Mouse (Mus musculus): ENCODE data around the gene Klrb1c. TPM values are rescaled to one million over a fixed set of nuclear protein-coding genes. Genes with fewer than 3 reads are reported as not detected.
A peak's percentile ranks its signal among the peaks of the same experiment; 100 is the strongest.
"Not testable (repeated sequence)": the region's sequence is repeated elsewhere in the genome, so short reads cannot be mapped to it uniquely, and the experiment has no call there.

The Klrb1c gene
- polyA plus RNA-seq, 1 experiment from 2014 or later = not detected

GRCm38 (mm10) chr6:128762892-128763670 is 25.9 kb downstream of the Klrb1c start:
- Histone ChIP-seq H3K4me1 (replicated peaks) (peaks cover 14% of the 10 kb centered on the region), H3K4me2 (peak overlapping the region; percentile 60), H3K27ac (replicated peaks) (peak overlapping the region; percentile 91), H3K9ac (peak overlapping the region; percentile 48; the same call in 1 of the 2 replicates), H3K4me3 (peak overlapping the region; percentile 48)
- not testable (repeated sequence) for ATAC-seq (ENCODE audit: low FRiP score, low read depth); H3K27me3 ChIP-seq; H3K36me3 ChIP-seq; H3K9me3 ChIP-seq
- 65% methylated on average over 10 of the region's 10 CpGs for WGBS

GRCm38 (mm10) chr6:128761144-128761540 is 27.9 kb downstream of the Klrb1c start:
- H3K4me1 ChIP-seq (replicated peaks) = peaks cover 10% of the 10 kb centered on the region
- peak overlapping the region; percentile 53 for H3K4me2 ChIP-seq
- H3K9ac ChIP-seq = peak overlapping the region; percentile 79
- WGBS = 42% methylated on average over 5 of the region's 5 CpGs
- no peak for ATAC-seq (ENCODE audit: low FRiP score, low read depth)
- no peaks in the 10 kb centered on the region for H3K27me3 ChIP-seq
- H3K9me3 ChIP-seq = no peaks in the 10 kb centered on the region
- no peaks in the 10 kb centered on the region for H3K36me3 ChIP-seq
- peak overlapping the region; percentile 76 for H3K4me3 ChIP-seq
- peak overlapping the region; percentile 94 for H3K27ac ChIP-seq (replicated peaks)

GRCm38 (mm10) chr6:128760416-128761143 is 28.4 kb downstream of the Klrb1c start:
- not testable (repeated sequence) for H3K4me1 ChIP-seq (replicated peaks); H3K36me3 ChIP-seq; H3K9me3 ChIP-seq; H3K27me3 ChIP-seq
- Histone ChIP-seq H3K9ac (peak overlapping the region; percentile 79), H3K4me3 (peak overlapping the region; percentile 76), H3K4me2 (peak overlapping the region; percentile 53), H3K27ac (replicated peaks) (peak overlapping the region; percentile 94)
- under 1% methylated on average over 44 of the region's 44 CpGs for WGBS
- ATAC-seq (ENCODE audit: low FRiP score, low read depth) = peak; percentile 75

GRCm38 (mm10) chr6:128760016-128760415 is 29.0 kb downstream of the Klrb1c start:
- not testable (repeated sequence) for H3K36me3 ChIP-seq; H3K9me3 ChIP-seq; H3K27me3 ChIP-seq; H3K4me1 ChIP-seq (replicated peaks)
- under 1% methylated on average over 22 of the region's 22 CpGs for WGBS
- ATAC-seq (ENCODE audit: low FRiP score, low read depth) = peak; percentile 59
- Histone ChIP-seq H3K27ac (replicated peaks) (peak overlapping the region; percentile 94), H3K4me2 (peak overlapping the region; percentile 53), H3K9ac (peak overlapping the region; percentile 79), H3K4me3 (peak overlapping the region; percentile 76)

- H3K4me3 ChIP-seq = peak overlapping the region; percentile 76
- WGBS = 74% methylated on average over 5 of the region's 5 CpGs
- H3K27me3 ChIP-seq = no peaks in the 10 kb centered on the region
- no peak for ATAC-seq (ENCODE audit: low FRiP score, low read depth)
- H3K4me2 ChIP-seq = peak overlapping the region; percentile 40
- H3K4me1 ChIP-seq (replicated peaks) = peaks cover 13% of the 10 kb centered on the region
- H3K27ac ChIP-seq (replicated peaks) = peak overlapping the region; percentile 61; the same call in 1 of the 2 replicates
- no peaks in the 10 kb centered on the region for H3K36me3 ChIP-seq
- no peak overlapping the region for H3K9ac ChIP-seq
- no peaks in the 10 kb centered on the region for H3K9me3 ChIP-seq
Measured at GRCm38 (mm10) chr6:128759221-128759950, 29.6 kb downstream of the Klrb1c start.

- H3K27me3 ChIP-seq; H3K27ac ChIP-seq (replicated peaks); ATAC-seq (ENCODE audit: low FRiP score, low read depth); H3K4me3 ChIP-seq; H3K9ac ChIP-seq; H3K36me3 ChIP-seq; H3K4me2 ChIP-seq; H3K9me3 ChIP-seq; H3K4me1 ChIP-seq (replicated peaks): not testable (repeated sequence)
- 67% methylated on average over 4 of the region's 4 CpGs for WGBS
Measured at GRCm38 (mm10) chr6:128755402-128755763, 33.6 kb downstream of the Klrb1c start.

GRCm38 (mm10) chr6:128754748-128755401 is 34.1 kb downstream of the Klrb1c start:
- ATAC-seq (ENCODE audit: low FRiP score, low read depth); H3K4me3 ChIP-seq; H3K36me3 ChIP-seq; H3K4me1 ChIP-seq (replicated peaks); H3K9me3 ChIP-seq; H3K27me3 ChIP-seq: not testable (repeated sequence)
- H3K4me2 ChIP-seq = peak overlapping the region; percentile 45; the same call in 1 of the 2 replicates
- H3K27ac ChIP-seq (replicated peaks) = peak overlapping the region; percentile 72; the same call in 1 of the 2 replicates
- H3K9ac ChIP-seq = 0 out of 2 replicates have a peak overlapping the region, but pooled peaks have one; percentile 22
- WGBS = 84% methylated on average over 12 of the region's 12 CpGs

GRCm38 (mm10) chr6:128754265-128754664 is 34.8 kb downstream of the Klrb1c start:
- H3K9ac ChIP-seq = 0 out of 2 replicates have a peak overlapping the region, but pooled peaks have one; percentile 22
- H3K27me3 ChIP-seq; H3K9me3 ChIP-seq; H3K4me3 ChIP-seq; H3K36me3 ChIP-seq; H3K4me1 ChIP-seq (replicated peaks): not testable (repeated sequence)
- peak; percentile 71 for ATAC-seq (ENCODE audit: low FRiP score, low read depth)
- H3K4me2 ChIP-seq = peak overlapping the region; percentile 45
- 39% methylated on average over 10 of the region's 10 CpGs for WGBS
- peak overlapping the region; percentile 72 for H3K27ac ChIP-seq (replicated peaks)

- H3K4me2 ChIP-seq = peak overlapping the region; percentile 45
- peak; percentile 97 for ATAC-seq (ENCODE audit: low FRiP score, low read depth)
Measured at GRCm38 (mm10) chr6:128753610-128754224, 35.3 kb downstream of the Klrb1c start.

GRCm38 (mm10) chr6:128747006-128747405 is 42.0 kb downstream of the Klrb1c start:
- not testable (repeated sequence) for H3K27ac ChIP-seq (replicated peaks); H3K9ac ChIP-seq; H3K36me3 ChIP-seq; H3K27me3 ChIP-seq; H3K4me2 ChIP-seq; H3K9me3 ChIP-seq; H3K4me1 ChIP-seq (replicated peaks); ATAC-seq (ENCODE audit: low FRiP score, low read depth); H3K4me3 ChIP-seq
- 75% methylated on average over 6 of the region's 6 CpGs for WGBS

More at GRCm38 (mm10) chr6:128753610-128754224, 35.3 kb downstream of the Klrb1c start:
- H3K4me3 ChIP-seq; H3K4me1 ChIP-seq (replicated peaks); H3K27me3 ChIP-seq; H3K9me3 ChIP-seq; H3K9ac ChIP-seq; H3K36me3 ChIP-seq: not testable (repeated sequence)
- H3K27ac ChIP-seq (replicated peaks) = peak overlapping the region; percentile 72
- 28% methylated on average over 8 of the region's 8 CpGs for WGBS

- Histone ChIP-seq H3K4me1 (replicated peaks) (no peaks in the 10 kb centered on the region), H3K36me3 (no peaks in the 10 kb centered on the region), H3K4me2 (no peak overlapping the region), H3K4me3 (no peak overlapping the region), H3K9me3 (no peaks in the 10 kb centered on the region), H3K27me3 (no peaks in the 10 kb centered on the region), H3K9ac (no peak overlapping the region), H3K27ac (replicated peaks) (no peak overlapping the region)
- ATAC-seq (ENCODE audit: low FRiP score, low read depth) = no peak
- WGBS = 86% methylated on average over 7 of the region's 7 CpGs
Measured at GRCm38 (mm10) chr6:128737445-128737844, 51.6 kb downstream of the Klrb1c start.
